Mouse (Mus musculus): ENCODE data around the gene Vrk1. TPM values are rescaled to one million over a fixed set of nuclear protein-coding genes. Genes with fewer than 3 reads are reported as not detected.

The Vrk1 gene
- 6.7 TPM for polyA plus RNA-seq (2014; fragmentation: Illumina TruSeq; extraction: RNeasy Lipid Tissue Mini Kit (QIAGEN cat#74804); ENCODE audit: low read depth, low replicate concordance)

GRCm38 (mm10) chr12:106010065-106010915, at the start of gene Vrk1:
TSS of gene Vrk1 (plus strand) at chr12:106010228.

Other genes with a start within 250 kb of the Vrk1 start
- gene Papola, start 225.5 kb upstream of the Vrk1 start, polyA plus RNA-seq (2014; fragmentation: Illumina TruSeq; extraction: RNeasy Lipid Tissue Mini Kit (QIAGEN cat#74804); ENCODE audit: low read depth, low replicate concordance), result 87.6 TPM